Mouse (Mus musculus) lung, adult 2 months (tissue): Measurements from ENCODE around the gene Ccdc138. TPM values are rescaled to one million over a fixed set of nuclear protein-coding genes. Genes with fewer than 3 reads are reported as not detected.

Experiments
- DNase-seq: peaks from one replicate; pipeline ENCODE4 v3.0.0; 2022
- H3K4me1 ChIP-seq: fragments of 200-500 bp; 2 replicates; pipeline ENCODE4 v1.6.1; 2011; ENCODE audit warnings: low read length; ENCODE audit not compliant: control insufficient read depth, insufficient read depth
- H3K4me3 ChIP-seq: fragments of 200-500 bp; replicated peaks from 2 replicates; pipeline ENCODE3; 2011; ENCODE audit warnings: low read depth, mild to moderate bottlenecking, control low read depth, low read length; ENCODE audit errors: extremely low read depth
- CTCF ChIP-seq: fragments of 200-500 bp; IDR thresholded peaks from 2 replicates; pipeline ENCODE4 v1.5.1; 2011; ENCODE audit warnings: mild to moderate bottlenecking, low read length, control low read depth; ENCODE audit not compliant: insufficient read depth
- POLR2A ChIP-seq: fragments of 200-500 bp; IDR thresholded peaks from 2 replicates; pipeline ENCODE4 v1.6.1; 2011; ENCODE audit warnings: low read depth, mild to moderate bottlenecking, control low read depth, low read length, borderline replicate concordance; ENCODE audit errors: extremely low read depth
- WGBS: fragments of 180-500 bp; shearing (Covaris S2); methylation state at CpG from one replicate; pipeline ENCODE4 v1.1.7; 2018; 5-methylcytosine and 5-hydroxymethylcytosine counted together
- polyA plus RNA-seq: library from polyadenylated mRNA; depleted of rRNA; stranded (reverse); fragments of >200 nt; gene quantifications from 2 replicates; pipeline ENCODE4 v1.2.3, GENCODE M21; 2012; rRNA removed

Ccdc138 gene
- polyA plus RNA-seq, 1 experiment: 0.66 TPM

GRCm38 (mm10) chr10:58606356-58606755 lies 108.6 kb downstream of the Ccdc138 start:
- TF ChIP-seq POLR2A: no peak
- TF ChIP-seq CTCF: no peak
- DNase-seq: no peak
- 84% methylated on average over 3 of the region's 3 CpGs for WGBS
- H3K4me3 ChIP-seq: no peak overlapping the region
- H3K4me1 ChIP-seq: peaks cover 10% of the 10 kb centered on the region

GRCm38 (mm10) chr10:58608858-58609257 lies 111.1 kb downstream of the Ccdc138 start:
- Histone ChIP-seq H3K4me3 (no peak overlapping the region), H3K4me1 (peaks cover 10% of the 10 kb centered on the region)
- peak; percentile 32 for DNase-seq
- 46% methylated on average over 3 of the region's 3 CpGs for WGBS
- no peak for TF ChIP-seq POLR2A
- TF ChIP-seq CTCF: no peak

- DNase-seq: peak; percentile 20
- 65% methylated on average over 7 of the region's 7 CpGs for WGBS
- TF ChIP-seq CTCF (no peak), POLR2A (no peak)
- peaks cover 5% of the 10 kb centered on the region for H3K4me1 ChIP-seq
- no peak overlapping the region for H3K4me3 ChIP-seq
These were observed 112.9 kb downstream of the Ccdc138 start for GRCm38 (mm10) chr10:58610484-58611261.

- no peak for TF ChIP-seq POLR2A
- no peak for TF ChIP-seq CTCF
- no peak for DNase-seq
- WGBS: 92% methylated on average over 6 of the region's 6 CpGs
- no peak overlapping the region for H3K4me3 ChIP-seq
- H3K4me1 ChIP-seq: no peaks in the 10 kb centered on the region
These were observed 116.9 kb downstream of the Ccdc138 start for GRCm38 (mm10) chr10:58614601-58615000.

GRCm38 (mm10) chr10:58616565-58616964 lies 118.8 kb downstream of the Ccdc138 start:
- no peak for DNase-seq
- Histone ChIP-seq H3K4me1 (no peaks in the 10 kb centered on the region), H3K4me3 (no peak overlapping the region)
- TF ChIP-seq CTCF (no peak), POLR2A (no peak)
- 81% methylated on average over 5 of the region's 5 CpGs for WGBS

GRCm38 (mm10) chr10:58618501-58619216 lies 120.9 kb downstream of the Ccdc138 start:
- no peak overlapping the region for H3K4me3 ChIP-seq
- TF ChIP-seq CTCF (no peak), POLR2A (no peak)
- WGBS: 69% methylated on average over 17 of the region's 17 CpGs
- no peaks in the 10 kb centered on the region for H3K4me1 ChIP-seq
- no peak for DNase-seq

- DNase-seq: no peak
- TF ChIP-seq CTCF: no peak
- 93% methylated on average over 4 of the region's 4 CpGs for WGBS
- H3K4me1 ChIP-seq: no peaks in the 10 kb centered on the region
- H3K4me3 ChIP-seq: no peak overlapping the region
These were observed 121.5 kb downstream of the Ccdc138 start for GRCm38 (mm10) chr10:58619266-58619665.

GRCm38 (mm10) chr10:58624848-58625711 lies 127.3 kb downstream of the Ccdc138 start:
- Histone ChIP-seq H3K4me1 (no peaks in the 10 kb centered on the region), H3K4me3 (no peak overlapping the region)
- TF ChIP-seq CTCF: no peak
- TF ChIP-seq POLR2A: no peak
- no peak for DNase-seq
- 42% methylated on average over 12 of the region's 12 CpGs for WGBS

Other genes starting within 250 kb of the Ccdc138 start
- gene Gcc2, start 242.5 kb upstream of the Ccdc138 start, polyA plus RNA-seq: 11.2 and 20.8 TPM in 2 replicates
- 25.2 and 44.0 TPM in 2 replicates for gene Lims1, start 174.5 kb upstream of the Ccdc138 start, polyA plus RNA-seq
- gene Ranbp2, start 51.0 kb upstream of the Ccdc138 start, polyA plus RNA-seq: 3.1 and 4.8 TPM in 2 replicates
- 0.46 and 0.85 TPM in 2 replicates for gene Edar, start 177.7 kb downstream of the Ccdc138 start, polyA plus RNA-seq
- not detected in 2 replicates for gene Gm17542, start 220.3 kb downstream of the Ccdc138 start, polyA plus RNA-seq